ENCODE assay signal across 11 mouse cellular contexts in genomic region chr2:71749367-71750086, GRCm38 (mm10). TPM values are rescaled to one million over a fixed set of nuclear protein-coding genes. Genes with fewer than 3 reads are reported as not detected.
DNase-seq lines count a peak whose midpoint lies in the region; ATAC-seq and TF ChIP-seq lines count a peak whose summit lies in the region.
"Had no signal": no experiment of that assay in that cellular context is flagged by ENCODE, and none has a peak within 500 bp of the region (broad histone marks: within the 10 kb centered on the region; RNA-seq: fewer than 3 reads in every experiment).

No protein-coding gene starts in this region.

- H3K4me2 ChIP-seq in hindbrain, embryonic 11.5 days (replicated peaks; ENCODE audit: low read depth, low read length), result peak overlapping the region; percentile 4; the same call in 1 of the 2 replicates
- peak overlapping the region; percentile 34 for H3K4me2 ChIP-seq in midbrain, embryonic 13.5 days (replicated peaks)

- WGBS in hindbrain, embryonic 11.5 days, result 33% methylated on average over 13 of the region's 13 CpGs
- 19% methylated on average over 13 of the region's 13 CpGs for WGBS in midbrain, embryonic 13.5 days

- no peaks in the 10 kb centered on the region for H3K9me3 ChIP-seq in ES-E14 (ENCODE audit: control insufficient read depth, insufficient read depth, low read depth, low read length)
- H3K9me3 ChIP-seq in hindbrain, embryonic 11.5 days (ENCODE audit: control insufficient read depth, low read length), result no peaks in the 10 kb centered on the region
- H3K9me3 ChIP-seq in midbrain, embryonic 13.5 days, result no peaks in the 10 kb centered on the region

- peak overlapping the region; percentile 55; the same call in 1 of the 2 replicates for H3K27ac ChIP-seq in ES-E14 (ENCODE audit: insufficient read depth, low read depth, low read length, poor library complexity, severe bottlenecking)
- H3K27ac ChIP-seq in hindbrain, embryonic 11.5 days (ENCODE audit: low read depth, low read length), result 0 out of 2 replicates have a peak overlapping the region, but pooled peaks have one; percentile 7
- peak overlapping the region; percentile 30 for H3K27ac ChIP-seq in midbrain, embryonic 13.5 days

- peak overlapping the region; percentile 38; the same call in 1 of the 2 replicates for H3K9ac ChIP-seq in ES-E14 (ENCODE audit: insufficient read depth, low read depth, low read length, poor library complexity, severe bottlenecking)
- no peak overlapping the region for H3K9ac ChIP-seq in hindbrain, embryonic 11.5 days (ENCODE audit: low read depth, low read length)
- H3K9ac ChIP-seq in midbrain, embryonic 13.5 days (replicated peaks), result no peak overlapping the region

- no peaks in the 10 kb centered on the region for H3K36me3 ChIP-seq in ES-E14 (ENCODE audit: control insufficient read depth, insufficient read depth, low read length, poor library complexity, severe bottlenecking)
- no peaks in the 10 kb centered on the region for H3K36me3 ChIP-seq in hindbrain, embryonic 11.5 days (ENCODE audit: control insufficient read depth, insufficient read depth, low read length)
- no peaks in the 10 kb centered on the region for H3K36me3 ChIP-seq in midbrain, embryonic 13.5 days

- H3K4me1 ChIP-seq in ES-E14 (ENCODE audit: control insufficient read depth in 2 of 2, insufficient read depth in 2 of 2, low read length in 2 of 2, poor library complexity in 1 of 2), result peaks cover 12 to 13% of the 10 kb centered on the region in 2 experiments
- peaks cover 7% of the 10 kb centered on the region; the same call in 1 of the 2 replicates for H3K4me1 ChIP-seq in hindbrain, embryonic 11.5 days (replicated peaks; ENCODE audit: control insufficient read depth, insufficient read depth, low read length)
- peaks cover 29% of the 10 kb centered on the region for H3K4me1 ChIP-seq in midbrain, embryonic 13.5 days (replicated peaks)

- 0 out of 2 replicates have a peak, but pooled peaks cover 3% of the 10 kb centered on the region for H3K27me3 ChIP-seq in hindbrain, embryonic 11.5 days (ENCODE audit: control insufficient read depth, insufficient read depth, low read length)
- 0 out of 2 replicates have a peak, but pooled peaks cover 10% of the 10 kb centered on the region for H3K27me3 ChIP-seq in midbrain, embryonic 13.5 days

- ATAC-seq in hindbrain, embryonic 11.5 days (ENCODE audit: low FRiP score), result no peak
- no peak for ATAC-seq in midbrain, embryonic 13.5 days
- ATAC-seq in monocyte, adult 5-6 weeks (replicated peaks; ENCODE audit: insufficient number of reproducible peaks, low FRiP score, low TSS enrichment, poor library complexity, severe bottlenecking), result no peak

- in situ Hi-C loops in ES-E14 (cut with MboI; ENCODE audit: low sequenced_read_pairs in 2 of 2, unreplicated experiment in 2 of 2), result no loop called here

- DNase-seq in ES-E14 (ENCODE audit: low read depth, low spot score), result no peak
- DNase-seq in embryo, embryonic 11 days, result peak; percentile 66
- DNase-seq in hindbrain, embryonic 11.5 days (ENCODE audit: low spot score), result peak; percentile 24
- DNase-seq in ovary, adult 18-20 months (ENCODE audit: low spot score), result no peak
- no peak for DNase-seq in gastrocnemius, adult 18-20 months (ENCODE audit: low spot score)
- no peak for DNase-seq in thymus, adult 18-20 months
- DNase-seq: kidney, postnatal 36 days; lung, postnatal 10 days; thymus, postnatal 36 days had no signal

- peak overlapping the region; percentile 32 to 41 for H3K4me3 ChIP-seq in ES-E14 (ENCODE audit: insufficient read depth in 1 of 2, low read depth in 1 of 2, low read length in 2 of 2, poor library complexity in 1 of 2, severe bottlenecking in 1 of 2)
- no peak overlapping the region for H3K4me3 ChIP-seq in hindbrain, embryonic 11.5 days (ENCODE audit: low read depth, low read length)
- H3K4me3 ChIP-seq in midbrain, embryonic 13.5 days (replicated peaks), result peak overlapping the region; percentile 4

TF ChIP-seq in ES-E14, 5 proteins besides CTCF, POLR2A, EP300 and RAD21:
- no peak for TF ChIP-seq HCFC1 (IDR thresholded peaks at IDR 0.05; ENCODE audit: borderline replicate concordance, insufficient read depth, low read length)
- no peak for TF ChIP-seq CHD2 (IDR thresholded peaks at IDR 0.05; ENCODE audit: low read depth, low read length)
- TF ChIP-seq MAFK (IDR thresholded peaks at IDR 0.05; ENCODE audit: insufficient read depth, low read depth, low read length), result no peak
- TF ChIP-seq ZC3H11A (IDR thresholded peaks at IDR 0.05; ENCODE audit: borderline replicate concordance, low read depth, low read length), result no peak
- 0 out of 2 replicates have a peak, but pooled peaks have one; percentile 33 for TF ChIP-seq ZNF384 (IDR thresholded peaks at IDR 0.05; ENCODE audit: low read depth, low read length)
TF ChIP-seq in ES-E14: peak in this region for 1.

RNA-seq across cellular contexts. Expression of gene Itga6, which starts 4.1 kb away (rescaled TPM):
- 169 and 217 TPM in 2 replicates for total RNA-seq in ES-E14 (2012; rRNA removed)
- 25.5 and 29.5 TPM in 2 replicates for polyA plus RNA-seq in hindbrain, embryonic 11.5 days (2014; fragmentation: Nextera tagmentation; extraction: Ambion mirVana)
- 17.6 and 19.6 TPM in 2 replicates for polyA plus RNA-seq in midbrain, embryonic 13.5 days (2015; fragmentation: Nextera tagmentation; extraction: Ambion mirVana)
- 20.6 to 89.1 TPM (median 24.1 TPM) in 3 replicates for total RNA-seq in monocyte, adult 5-6 weeks (2017)
- 10 to 100 TPM; 14.2 to 18.3 TPM for total RNA-seq in gastrocnemius, adult 18-20 months (2021)

Comparison
In these comparisons a context has a peak if more than half of its experiments do, and no peak if none do; other contexts are left out.
1. DNase-seq: peak in embryo, embryonic 11 days (single experiment) and hindbrain, embryonic 11.5 days (single experiment); none in ES-E14 (single experiment), ovary, adult 18-20 months (single experiment), gastrocnemius, adult 18-20 months (single experiment) and thymus, adult 18-20 months (0 of 2).
2. Peak in every context shown above with its lines, with median percentiles within 50 percentile points of each other: H3K27ac ChIP-seq.